Mouse (Mus musculus) C2C12 (cell line): ENCODE results near the gene Serpina3i. TPM values are rescaled to one million over a fixed set of nuclear protein-coding genes. Genes with fewer than 3 reads are reported as not detected.

Experiments
- H3K27me3 ChIP-seq: one replicate; pipeline ENCODE4 v1.6.1; 2011; ENCODE audit not compliant: control insufficient read depth, insufficient read depth, insufficient read length
- H3K36me3 ChIP-seq: one replicate; pipeline ENCODE4 v1.6.1; 2011; ENCODE audit not compliant: control insufficient read depth, insufficient read depth
- H3K4me3 ChIP-seq: one replicate; pipeline ENCODE4 v1.5.1; 2011; ENCODE audit warnings: mild to moderate bottlenecking, control low read depth; ENCODE audit not compliant: poor library complexity, insufficient read depth, severe bottlenecking
- H3K79me2 ChIP-seq: one replicate; pipeline ENCODE4 v1.6.1; 2011; ENCODE audit not compliant: control insufficient read depth, insufficient read depth
- H3K79me3 ChIP-seq: one replicate; pipeline ENCODE4 v1.6.1; 2011; ENCODE audit warnings: low read depth, control low read depth
- H3ac ChIP-seq: one replicate; pipeline ENCODE3; 2011; ENCODE audit warnings: low read depth; ENCODE audit not compliant: control insufficient read depth, insufficient read length
- CEBPB ChIP-seq: IDR thresholded peaks from one replicate; pipeline ENCODE4 v1.6.1; 2011; ENCODE audit warnings: low read depth, mild to moderate bottlenecking, control low read depth, moderate library complexity
- CTCF ChIP-seq: IDR thresholded peaks from one replicate; pipeline ENCODE4 v1.5.1; 2011; ENCODE audit not compliant: control insufficient read depth, insufficient read depth, insufficient read length
- FOSL1 ChIP-seq: IDR thresholded peaks from one replicate; pipeline ENCODE4 v1.8.0; 2011; ENCODE audit warnings: mild to moderate bottlenecking, low read length; ENCODE audit not compliant: poor library complexity, insufficient read depth, severe bottlenecking
- MAX ChIP-seq: IDR thresholded peaks from one replicate; pipeline ENCODE4 v1.6.1; 2011; ENCODE audit warnings: mild to moderate bottlenecking, control low read depth
- MYOD1 ChIP-seq: IDR thresholded peaks from one replicate; pipeline ENCODE4 v1.6.1; 2011; ENCODE audit warnings: low read depth; ENCODE audit not compliant: control insufficient read depth, insufficient read length
- MYOG ChIP-seq: IDR thresholded peaks from one replicate; pipeline ENCODE4 v1.6.1; 2011; ENCODE audit not compliant: control insufficient read depth, insufficient read length; ENCODE audit errors: extremely low read depth
- USF1 ChIP-seq: IDR thresholded peaks from one replicate; pipeline ENCODE4 v1.6.1; 2011; ENCODE audit warnings: low read depth, mild to moderate bottlenecking, control low read depth, moderate library complexity
- polyA plus RNA-seq: library from polyadenylated mRNA; unstranded; fragments of >200 nt; fragmentation: generic; extraction: Trizol; gene quantifications from one replicate; pipeline ENCODE4 v1.2.1, GENCODE M21; 2012; ENCODE audit warnings: missing spikeins

Serpina3i gene
- polyA plus RNA-seq, 1 experiment: not detected

DNA sequence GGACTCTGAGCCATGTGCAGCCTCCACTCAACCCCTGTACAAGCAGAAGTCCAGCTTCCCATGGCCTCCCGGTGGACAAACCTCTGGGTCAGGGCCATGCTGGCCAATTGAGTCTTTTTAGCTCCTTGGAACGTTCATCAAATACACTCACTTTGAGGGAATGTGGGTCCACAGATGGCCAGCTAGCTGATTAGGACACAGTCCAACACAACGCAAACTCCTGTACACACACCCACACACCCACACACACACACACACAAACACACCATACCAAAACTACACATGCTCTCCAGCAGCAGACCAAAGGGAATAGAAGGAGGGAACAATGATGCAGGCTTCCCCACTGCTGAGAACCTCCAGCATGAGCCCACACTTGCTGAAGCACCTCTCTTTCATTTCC lies 17.3 kb upstream of the Serpina3i start:
- no peaks in the 10 kb centered on the region for H3K27me3 ChIP-seq
- no peaks in the 10 kb centered on the region for H3K36me3 ChIP-seq
- H3K79me2 ChIP-seq: no peaks in the 10 kb centered on the region
- no peak overlapping the region for H3ac ChIP-seq
- H3K79me3 ChIP-seq: no peaks in the 10 kb centered on the region
- TF ChIP-seq FOSL1 (no peak), CTCF (no peak)
- H3K4me3 ChIP-seq: no peak overlapping the region

- H3K36me3 ChIP-seq: no peaks in the 10 kb centered on the region
- TF ChIP-seq MYOD1 (no peak), MAX (no peak)
- H3K79me3 ChIP-seq: no peaks in the 10 kb centered on the region
- H3ac ChIP-seq: no peak overlapping the region
- no peaks in the 10 kb centered on the region for H3K79me2 ChIP-seq
- no peak overlapping the region for H3K4me3 ChIP-seq
- H3K27me3 ChIP-seq: no peaks in the 10 kb centered on the region
Observed at GRCm38 (mm10) chr12:104247553-104248002, 15.3 kb upstream of the Serpina3i start.

DNA sequence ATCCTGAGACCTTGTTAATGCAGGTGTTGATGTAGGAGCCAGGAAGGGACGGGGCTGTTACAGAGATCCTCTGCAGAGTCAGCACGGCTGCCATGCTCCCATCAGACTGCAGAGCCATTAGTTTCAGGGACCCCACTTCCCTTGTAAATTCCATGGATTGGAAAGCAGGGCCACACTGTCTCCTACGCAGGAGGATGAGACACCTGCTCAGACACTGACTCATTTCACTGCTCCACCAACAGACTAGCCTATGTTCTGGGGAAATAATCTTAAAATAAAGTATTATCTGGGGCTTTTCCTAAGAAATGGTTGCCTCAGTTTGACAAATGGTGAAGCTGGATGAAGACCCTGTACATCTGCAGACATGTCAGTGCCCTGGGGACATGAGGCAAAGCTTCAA lies 14.7 kb upstream of the Serpina3i start:
- no peaks in the 10 kb centered on the region for H3K36me3 ChIP-seq
- no peak for TF ChIP-seq FOSL1
- no peak for TF ChIP-seq MYOD1
- TF ChIP-seq CEBPB: no peak
- no peak for TF ChIP-seq USF1
- no peak for TF ChIP-seq CTCF
- no peak for TF ChIP-seq MYOG
- TF ChIP-seq MAX: no peak
- H3K27me3 ChIP-seq: no peaks in the 10 kb centered on the region
- no peak overlapping the region for H3K4me3 ChIP-seq
- H3K79me3 ChIP-seq: no peaks in the 10 kb centered on the region
- no peak overlapping the region for H3ac ChIP-seq
- H3K79me2 ChIP-seq: no peaks in the 10 kb centered on the region

DNA sequence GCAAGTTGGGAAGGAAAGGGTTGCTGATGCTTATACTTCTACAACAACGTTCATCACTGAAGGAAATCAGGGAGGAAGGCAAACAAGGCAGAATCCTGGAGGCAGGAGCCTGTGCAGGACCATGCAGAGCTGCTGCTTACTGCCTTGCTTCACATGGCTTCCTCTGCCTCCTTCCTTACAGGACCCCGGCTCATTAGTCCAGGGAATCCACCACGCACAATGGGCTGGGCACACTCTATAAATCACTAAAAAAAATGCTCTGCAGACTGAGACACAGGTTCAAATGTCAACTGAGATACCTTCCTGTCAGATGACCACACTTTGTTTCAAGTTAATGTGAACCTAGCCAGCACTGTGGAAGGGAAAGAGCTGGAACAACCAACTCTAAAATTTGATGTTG lies 1.9 kb upstream of the Serpina3i start:
- no peak for TF ChIP-seq MYOG
- no peaks in the 10 kb centered on the region for H3K36me3 ChIP-seq
- H3K79me3 ChIP-seq: no peaks in the 10 kb centered on the region
- H3ac ChIP-seq: no peak overlapping the region
- no peaks in the 10 kb centered on the region for H3K79me2 ChIP-seq
- H3K27me3 ChIP-seq: no peaks in the 10 kb centered on the region
- H3K4me3 ChIP-seq: no peak overlapping the region

GRCm38 (mm10) chr12:104266374-104266773 lies 3.5 kb downstream of the Serpina3i start:
- no peaks in the 10 kb centered on the region for H3K36me3 ChIP-seq
- TF ChIP-seq CTCF: no peak
- no peak for TF ChIP-seq CEBPB
- no peaks in the 10 kb centered on the region for H3K79me2 ChIP-seq
- no peak overlapping the region for H3K4me3 ChIP-seq
- no peaks in the 10 kb centered on the region for H3K27me3 ChIP-seq
- no peaks in the 10 kb centered on the region for H3K79me3 ChIP-seq
- H3ac ChIP-seq: no peak overlapping the region

GRCm38 (mm10) chr12:104278216-104279055 lies 15.5 kb downstream of the Serpina3i start:
- Histone ChIP-seq H3K79me3 (no peaks in the 10 kb centered on the region), H3K4me3 (no peak overlapping the region), H3K79me2 (no peaks in the 10 kb centered on the region), H3K36me3 (no peaks in the 10 kb centered on the region), H3K27me3 (no peaks in the 10 kb centered on the region), H3ac (no peak overlapping the region)
- no peak for TF ChIP-seq MYOD1
- no peak for TF ChIP-seq MYOG
- TF ChIP-seq USF1: no peak
- TF ChIP-seq CEBPB: no peak
- no peak for TF ChIP-seq CTCF
- no peak for TF ChIP-seq MAX

DNA sequence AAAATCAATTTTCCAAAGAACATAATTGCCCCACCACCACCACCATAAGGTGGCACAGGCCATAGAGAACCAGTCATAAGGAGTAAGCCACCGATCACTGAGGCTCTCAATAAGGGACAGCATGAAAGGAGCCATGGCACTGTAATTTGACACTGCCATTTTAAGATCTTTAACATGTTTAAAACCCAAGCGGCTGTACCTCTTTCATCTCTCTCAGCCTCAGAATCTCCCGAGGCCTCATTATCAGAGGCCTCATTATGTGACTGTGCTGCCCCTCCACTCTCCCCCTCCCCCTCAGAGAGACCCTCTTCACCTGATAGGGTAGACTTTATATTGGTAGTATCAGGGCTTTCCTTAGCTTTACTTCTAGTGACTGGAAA lies 16.1 kb downstream of the Serpina3i start:
- Histone ChIP-seq H3K79me2 (no peaks in the 10 kb centered on the region), H3K36me3 (no peaks in the 10 kb centered on the region), H3K79me3 (no peaks in the 10 kb centered on the region), H3K27me3 (no peaks in the 10 kb centered on the region), H3K4me3 (no peak overlapping the region), H3ac (no peak overlapping the region)
- TF ChIP-seq USF1 (no peak), FOSL1 (no peak), MYOD1 (no peak), MYOG (no peak), MAX (no peak), CTCF (no peak), CEBPB (no peak)
